Mouse (Mus musculus) CH12.LX (cell line): ENCODE results near the gene Alk. TPM values are rescaled to one million over a fixed set of nuclear protein-coding genes. Genes with fewer than 3 reads are reported as not detected.
A peak's percentile ranks its signal among the peaks of the same experiment; 100 is the strongest.

ENCODE experiments used
- DNase-seq: peaks from one replicate; pipeline ENCODE4 v3.0.0-alpha.2; 2013; ENCODE audit errors: extremely low read depth
- H3K27ac ChIP-seq: 2 replicates; pipeline ENCODE4 v1.5.1; 2012; ENCODE audit warnings: low read depth, mild to moderate bottlenecking, control low read depth, moderate library complexity; ENCODE audit not compliant: insufficient read depth
- H3K27me3 ChIP-seq: replicated peaks from 2 replicates; pipeline ENCODE3; 2012; ENCODE audit warnings: inconsistent platforms
- H3K36me3 ChIP-seq, 2 experiments: replicated peaks in 1 of 2; 2 replicates each; pipeline versions ENCODE3 to v1.6.1; 2012; ENCODE audit warnings: inconsistent platforms in 1 of 2, low read length in 1 of 2, mild to moderate bottlenecking in 1 of 2, mixed read lengths in 1 of 2, moderate library complexity in 1 of 2; ENCODE audit not compliant: control insufficient read depth in 1 of 2, insufficient read depth in 1 of 2
- H3K4me1 ChIP-seq, 2 experiments: 2 replicates each; pipeline ENCODE4 v1.6.1; 2012; ENCODE audit warnings: inconsistent platforms in 1 of 2, moderate library complexity in 1 of 2; ENCODE audit not compliant: insufficient read depth in 2 of 2, control insufficient read depth in 1 of 2
- H3K4me2 ChIP-seq: 2 replicates; pipeline ENCODE4 v1.6.1; 2012; ENCODE audit warnings: low read depth, mild to moderate bottlenecking, control low read depth; ENCODE audit not compliant: poor library complexity, insufficient read depth, severe bottlenecking
- H3K4me3 ChIP-seq, 3 experiments: fragments of 150-350 bp in 1 of 3; sonication (generic) in 1 of 3; replicated peaks in 1 of 3; 2 replicates each; pipeline versions ENCODE3 to v1.5.1; 2011 to 2012; ENCODE audit warnings: low read depth in 2 of 3, low read length in 2 of 3, mild to moderate bottlenecking in 2 of 3, moderate library complexity in 2 of 3, control low read depth in 1 of 3, improper control_type of control experiment in 1 of 3, inconsistent platforms in 1 of 3, mixed read lengths in 1 of 3; ENCODE audit not compliant: poor library complexity in 1 of 3
- H3K79me2 ChIP-seq: replicated peaks from 2 replicates; pipeline ENCODE4 v1.6.1; 2012; ENCODE audit warnings: mild to moderate bottlenecking, moderate library complexity; ENCODE audit not compliant: control insufficient read depth, poor library complexity, insufficient read depth, severe bottlenecking; ENCODE audit errors: extremely low read depth
- H3K9ac ChIP-seq: 2 replicates; pipeline ENCODE4 v1.6.1; 2012; ENCODE audit warnings: low read depth, mild to moderate bottlenecking, control low read depth, moderate library complexity; ENCODE audit not compliant: insufficient read depth
- H3K9me3 ChIP-seq: replicated peaks from 2 replicates; pipeline ENCODE3; 2012; ENCODE audit warnings: low read length, inconsistent platforms, mixed read lengths
- BHLHE40 ChIP-seq: IDR thresholded peaks from 2 replicates; pipeline ENCODE4 v1.6.1; 2011; ENCODE audit warnings: mild to moderate bottlenecking, low read depth, low read length, improper control_type of control experiment
- CHD1 ChIP-seq: IDR thresholded peaks from 2 replicates; pipeline ENCODE4 v1.6.1; 2012; ENCODE audit warnings: low read depth, low read length, improper control_type of control experiment, inconsistent platforms
- CHD2 ChIP-seq: IDR thresholded peaks from 2 replicates; pipeline ENCODE4 v1.6.1; 2011; ENCODE audit warnings: low read length, improper control_type of control experiment
- CTCF ChIP-seq, 2 experiments: IDR thresholded peaks in 1 of 2; conservative IDR thresholded peaks in 1 of 2; 2 replicates each; pipeline ENCODE4 v1.5.1; 2011 to 2012; ENCODE audit warnings: low read depth in 2 of 2, low read length in 2 of 2, improper control_type of control experiment in 1 of 2, inconsistent platforms in 1 of 2, mild to moderate bottlenecking in 1 of 2, moderate library complexity in 1 of 2
- E2F4 ChIP-seq: IDR thresholded peaks from 2 replicates; pipeline ENCODE4 v1.6.1; 2011; ENCODE audit warnings: low read depth, low read length, improper control_type of control experiment; ENCODE audit not compliant: insufficient replicate concordance
- EP300 ChIP-seq: IDR thresholded peaks from 2 replicates; pipeline ENCODE4 v1.6.1; 2011; ENCODE audit warnings: low read length, improper control_type of control experiment
- GABPA ChIP-seq: IDR thresholded peaks from 2 replicates; pipeline ENCODE4 v1.6.1; 2012; ENCODE audit warnings: low read depth, low read length, improper control_type of control experiment, inconsistent platforms; ENCODE audit not compliant: insufficient replicate concordance
- HCFC1 ChIP-seq: IDR thresholded peaks from 2 replicates; pipeline ENCODE4 v1.6.1; 2012; ENCODE audit warnings: low read depth, mild to moderate bottlenecking, inconsistent platforms, low read length, improper control_type of control experiment
- IRF4 ChIP-seq: IDR thresholded peaks from 2 replicates; pipeline ENCODE4 v1.6.1; 2014; ENCODE audit warnings: low read depth, mild to moderate bottlenecking, inconsistent platforms, low read length, improper control_type of control experiment
- JUN ChIP-seq: IDR thresholded peaks from 2 replicates; pipeline ENCODE4 v1.6.1; 2011; ENCODE audit warnings: low read depth, mild to moderate bottlenecking, low read length, improper control_type of control experiment, moderate library complexity; ENCODE audit not compliant: insufficient read depth
- JUND ChIP-seq: conservative IDR thresholded peaks from 2 replicates; pipeline ENCODE4 v1.6.1; 2011; ENCODE audit warnings: low read depth, low read length, improper control_type of control experiment
- KAT2A ChIP-seq: IDR thresholded peaks from 2 replicates; pipeline ENCODE4 v1.6.1; 2012; ENCODE audit warnings: low read length, improper control_type of control experiment, inconsistent platforms; ENCODE audit not compliant: insufficient replicate concordance
- MAFK ChIP-seq: IDR thresholded peaks from 2 replicates; pipeline ENCODE4 v1.6.1; 2011; ENCODE audit warnings: low read length, improper control_type of control experiment; ENCODE audit not compliant: insufficient replicate concordance
- MAX ChIP-seq: IDR thresholded peaks from 2 replicates; pipeline ENCODE4 v1.6.1; 2011; ENCODE audit warnings: low read length, improper control_type of control experiment
- MAZ ChIP-seq: IDR thresholded peaks from 2 replicates; pipeline ENCODE4 v1.6.1; 2012; ENCODE audit warnings: low read depth, mild to moderate bottlenecking, inconsistent platforms, low read length, improper control_type of control experiment, moderate library complexity
- MEF2A ChIP-seq: IDR thresholded peaks from 2 replicates; pipeline ENCODE4 v1.6.1; 2014; ENCODE audit warnings: low read depth, mild to moderate bottlenecking, inconsistent platforms, low read length, improper control_type of control experiment, borderline replicate concordance
- MXI1 ChIP-seq: IDR thresholded peaks from 2 replicates; pipeline ENCODE4 v1.6.1; 2011; ENCODE audit warnings: mild to moderate bottlenecking, low read depth, low read length, improper control_type of control experiment
- NELFE ChIP-seq: IDR thresholded peaks from 2 replicates; pipeline ENCODE4 v1.6.1; 2011; ENCODE audit warnings: low read depth, low read length, improper control_type of control experiment
- NRF1 ChIP-seq: IDR thresholded peaks from 2 replicates; pipeline ENCODE4 v1.6.1; 2014; ENCODE audit warnings: low read depth, mild to moderate bottlenecking, inconsistent platforms, low read length, improper control_type of control experiment, moderate library complexity
- PAX5 ChIP-seq: IDR thresholded peaks from 2 replicates; pipeline ENCODE4 v1.6.1; 2012; ENCODE audit warnings: low read length, inconsistent platforms, mixed read lengths
- POLR2A ChIP-seq: IDR thresholded peaks from 2 replicates; pipeline ENCODE4 v1.6.1; 2011; ENCODE audit warnings: low read depth, mild to moderate bottlenecking, improper control_type of control experiment, low read length
- RAD21 ChIP-seq: IDR thresholded peaks from 2 replicates; pipeline ENCODE4 v1.6.1; 2011; ENCODE audit warnings: low read depth, mild to moderate bottlenecking, low read length, improper control_type of control experiment, moderate library complexity
- RCOR1 ChIP-seq: conservative IDR thresholded peaks from 2 replicates; pipeline ENCODE4 v1.6.1; 2012; ENCODE audit warnings: low read depth, mild to moderate bottlenecking, inconsistent platforms, low read length, improper control_type of control experiment
- SIN3A ChIP-seq: IDR thresholded peaks from 2 replicates; pipeline ENCODE4 v1.6.1; 2012; ENCODE audit warnings: low read length, improper control_type of control experiment, inconsistent platforms
- SMC3 ChIP-seq: IDR thresholded peaks from 2 replicates; pipeline ENCODE4 v1.6.1; 2011; ENCODE audit warnings: low read depth, low read length, improper control_type of control experiment
- TCF12 ChIP-seq: IDR thresholded peaks from 2 replicates; pipeline ENCODE4 v1.6.1; 2014; ENCODE audit warnings: low read depth, mild to moderate bottlenecking, inconsistent platforms, low read length, improper control_type of control experiment
- USF1 ChIP-seq: IDR thresholded peaks from 2 replicates; pipeline ENCODE4 v1.6.1; 2014; ENCODE audit warnings: low read depth, mild to moderate bottlenecking, inconsistent platforms, low read length, improper control_type of control experiment
- USF2 ChIP-seq: conservative IDR thresholded peaks from 2 replicates; pipeline ENCODE4 v1.6.1; 2011; ENCODE audit warnings: low read depth, low read length, improper control_type of control experiment
- ZKSCAN1 ChIP-seq: IDR thresholded peaks from 2 replicates; pipeline ENCODE4 v1.6.1; 2012; ENCODE audit warnings: low read depth, inconsistent platforms, low read length, improper control_type of control experiment, borderline replicate concordance
- ZNF384 ChIP-seq: IDR thresholded peaks from 2 replicates; pipeline ENCODE4 v1.6.1; 2012; ENCODE audit warnings: low read depth, low read length, improper control_type of control experiment, inconsistent platforms
- dilution Hi-C: fragments of 300-500 bp; cut with MboI; formaldehyde crosslinking; loops from 2 replicates; pipeline ENCODE4 v1.14.3; 2020; ENCODE audit warnings: low sequenced_read_pairs; ENCODE audit not compliant: extremely low pct_unique_long_range_greater_than_20kb, extremely low pct_ligation_motif_present
- in situ Hi-C: fragments of 300-500 bp; cut with MboI; formaldehyde crosslinking; loops from 3 replicates; pipeline ENCODE4 v1.14.3; 2019; ENCODE audit warnings: low sequenced_read_pairs, low pct_ligation_motif_present, low pct_unique_long_range_greater_than_20kb, mixed read lengths
- polyA plus RNA-seq: library from polyadenylated mRNA; unstranded; fragments of >175 nt; gene quantifications from 2 replicates; pipeline ENCODE4 v1.2.1, GENCODE M21; 2012; ENCODE audit warnings: low read depth; ENCODE audit not compliant: insufficient read length
- total RNA-seq, 2 experiments: library from RNA; depleted of rRNA; stranded (reverse); fragments of 300-350 nt in 1 of 2; fragments of >200 nt in 1 of 2; gene quantifications; 2 replicates each; pipeline ENCODE4 v1.2.3; 2012 to 2014

Alk gene
- total and polyA plus RNA-seq, 3 experiments = 0.38 to 0.63 (median 0.44) TPM

- no peak for TF ChIP-seq POLR2A
- no peak for TF ChIP-seq USF1
- TF ChIP-seq CTCF (conservative IDR thresholded peaks at IDR 0.05 in 1 of 2, IDR thresholded peaks at IDR 0.05 in 1 of 2; ENCODE audit: low read depth in 2 of 2, low read length in 2 of 2) = no peak
- no peak for TF ChIP-seq RCOR1
- no peak for TF ChIP-seq MAFK
- TF ChIP-seq MAX = no peak
- no peak for TF ChIP-seq KAT2A
- TF ChIP-seq USF2 = no peak
- no peak for TF ChIP-seq NELFE
- no peak for TF ChIP-seq CHD2
- no peak for TF ChIP-seq JUND
- TF ChIP-seq BHLHE40 = no peak
- TF ChIP-seq GABPA = no peak
- TF ChIP-seq MAZ = no peak
- no peak for TF ChIP-seq EP300
- no peak for TF ChIP-seq IRF4
- no peak for TF ChIP-seq NRF1
- no peak for TF ChIP-seq MXI1
- TF ChIP-seq CHD1 = no peak
- TF ChIP-seq ZKSCAN1 = no peak
- dilution Hi-C loops = no loop called here
Measured at GRCm38 (mm10) chr17:71862184-71862583, 742.2 kb downstream of the Alk start.

DNA sequence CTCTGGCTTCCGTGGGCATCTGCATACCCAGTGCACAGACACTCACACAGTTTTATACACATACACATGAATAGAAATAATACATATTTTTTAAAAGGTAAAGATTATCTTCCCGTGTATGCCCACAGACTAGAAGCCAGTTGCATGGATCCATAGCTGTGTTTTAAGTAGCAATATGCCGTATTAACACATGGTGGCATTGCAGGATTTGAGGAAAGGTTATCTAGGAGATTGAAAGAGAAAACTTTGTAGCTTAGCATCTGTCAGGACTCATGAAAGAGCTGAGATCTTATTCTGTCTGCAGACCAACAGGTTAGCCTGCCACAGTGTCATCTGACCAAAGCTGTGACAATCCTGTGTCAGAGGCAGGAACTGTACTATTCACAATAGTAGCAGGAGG, 772.5 kb downstream of the Alk start:
- H3K9me3 ChIP-seq = no peaks in the 10 kb centered on the region
- H3K4me2 ChIP-seq = no peak overlapping the region
- no peak overlapping the region for H3K9ac ChIP-seq
- DNase-seq = peak; percentile 18
- H3K27me3 ChIP-seq = no peaks in the 10 kb centered on the region
- no peaks in the 10 kb centered on the region for H3K79me2 ChIP-seq
- no peak overlapping the region for H3K4me3 ChIP-seq
- H3K4me1 ChIP-seq = peaks cover 6 to 24% of the 10 kb centered on the region in 2 experiments; a peak in 3 of 4 replicates
- H3K27ac ChIP-seq = no peak overlapping the region
- dilution Hi-C loops = no loop called here
- H3K36me3 ChIP-seq = no peaks in the 10 kb centered on the region
- in situ Hi-C loops = no loop called here
- peak in 1 of 2 experiments; percentile 53; a peak in 2 of 4 replicates for TF ChIP-seq CTCF (conservative IDR thresholded peaks at IDR 0.05 in 1 of 2, IDR thresholded peaks at IDR 0.05 in 1 of 2; ENCODE audit: low read depth in 2 of 2, low read length in 2 of 2)
- TF ChIP-seq HCFC1 = no peak
- no peak for TF ChIP-seq ZNF384
- no peak for TF ChIP-seq TCF12
- no peak for TF ChIP-seq MAX
- TF ChIP-seq BHLHE40 = no peak
- no peak for TF ChIP-seq PAX5
- TF ChIP-seq KAT2A = no peak
- no peak for TF ChIP-seq ZKSCAN1
- TF ChIP-seq RAD21 = peak; percentile 63
- TF ChIP-seq CHD2 = no peak
- TF ChIP-seq MAZ = no peak
- TF ChIP-seq SIN3A = no peak
- no peak for TF ChIP-seq JUND
- TF ChIP-seq SMC3 = peak; percentile 35; the same call in 1 of the 2 replicates
- no peak for TF ChIP-seq MXI1
- TF ChIP-seq MEF2A = no peak
- TF ChIP-seq E2F4 = no peak
- TF ChIP-seq JUN = no peak

More at GRCm38 (mm10) chr17:71862184-71862583, 742.2 kb downstream of the Alk start:
- no peak for DNase-seq
- Histone ChIP-seq H3K36me3 (no peaks in the 10 kb centered on the region), H3K4me2 (no peak overlapping the region), H3K9ac (no peak overlapping the region), H3K27ac (no peak overlapping the region), H3K4me3 (no peak overlapping the region), H3K4me1 (peaks cover 5 to 36% of the 10 kb centered on the region in 2 experiments), H3K79me2 (no peaks in the 10 kb centered on the region), H3K9me3 (peaks cover 10% of the 10 kb centered on the region), H3K27me3 (no peaks in the 10 kb centered on the region)
- in situ Hi-C loops = loop anchor here (25.0 kb wide), 1 partner anchor 300 kb away; the partner anchor contains the start of gene Spdya
